In genomic region chr16:38568192-38568591, GRCm38 (mm10) we compare ENCODE assay signal across 13 mouse cellular contexts.
"Had no signal": no experiment of that assay in that cellular context is flagged by ENCODE, and none has a peak within 500 bp of the region (broad histone marks: within the 10 kb centered on the region; RNA-seq: fewer than 3 reads in every experiment).

No protein-coding gene starts in this region.

- H3K9me3 ChIP-seq: limb, embryonic 12.5 days; midbrain, embryonic 10.5 days; midbrain, embryonic 15.5 days; neural tube, embryonic 13.5 days had no signal

- ATAC-seq: midbrain, embryonic 15.5 days had no signal

- DNase-seq: kidney, adult 8-10 months; kidney, postnatal 25 days; liver; lung, adult 18-20 months; lung, postnatal 36 days; thymus, adult 2 months; thymus, postnatal 25 days had no signal

- H3K9ac ChIP-seq: limb, embryonic 12.5 days; liver, embryonic 14.5 days; midbrain, embryonic 15.5 days; neural tube, embryonic 13.5 days had no signal

- H3K27ac ChIP-seq: left cerebral cortex, adult 2 months; limb, embryonic 12.5 days; liver, embryonic 14.5 days; midbrain, embryonic 10.5 days; midbrain, embryonic 15.5 days; neural tube, embryonic 13.5 days had no signal

- H3K4me2 ChIP-seq: limb, embryonic 12.5 days; midbrain, embryonic 15.5 days; neural tube, embryonic 13.5 days had no signal

- H3K27me3 ChIP-seq: limb, embryonic 12.5 days; midbrain, embryonic 15.5 days; neural tube, embryonic 13.5 days had no signal

- H3K4me3 ChIP-seq: left cerebral cortex, adult 2 months; limb, embryonic 12.5 days; midbrain, embryonic 10.5 days; midbrain, embryonic 15.5 days; neural tube, embryonic 13.5 days had no signal
